Mouse (Mus musculus) G1E (cell line): ENCODE data around the gene Dynlt1b. TPM values are rescaled to one million over a fixed set of nuclear protein-coding genes. Genes with fewer than 3 reads are reported as not detected.
"Not testable (repeated sequence)": the region's sequence is repeated elsewhere in the genome, so short reads cannot be mapped to it uniquely, and the experiment has no call there.

Source experiments
- ATAC-seq: 2 replicates; pipeline ENCODE4 v1.8.0; 2016; ENCODE audit warnings: mild to moderate bottlenecking; ENCODE audit not compliant: insufficient number of reproducible peaks, poor library complexity, low FRiP score, severe bottlenecking; ENCODE audit errors: extremely low read depth
- DNase-seq: peaks from one replicate; pipeline ENCODE4 v3.0.0; 2012; ENCODE audit warnings: low spot score
- H3K27me3 ChIP-seq: 2 replicates; pipeline ENCODE4 v1.6.1; 2012; ENCODE audit warnings: mild to moderate bottlenecking, low read length, inconsistent platforms; ENCODE audit not compliant: insufficient read depth
- H3K36me3 ChIP-seq: replicated peaks from 2 replicates; pipeline ENCODE3; 2012; ENCODE audit warnings: mild to moderate bottlenecking, inconsistent platforms
- H3K4me1 ChIP-seq: 2 replicates; pipeline ENCODE4 v1.6.1; 2012; ENCODE audit warnings: low read depth, low read length, inconsistent platforms, mixed read lengths; ENCODE audit not compliant: insufficient read depth
- H3K4me3 ChIP-seq: 2 replicates; pipeline ENCODE4 v1.5.1; 2012; ENCODE audit warnings: low read depth, mild to moderate bottlenecking, inconsistent platforms, low read length, moderate library complexity, mixed read lengths
- H3K9me3 ChIP-seq: replicated peaks from 2 replicates; pipeline ENCODE4 v1.6.1; 2012; ENCODE audit warnings: inconsistent platforms
- polyA plus RNA-seq: library from polyadenylated mRNA; stranded (reverse); fragments of >175 nt; gene quantifications from 2 replicates; pipeline ENCODE4 v1.2.3, GENCODE M21; 2012
- total RNA-seq, 2 experiments: library from RNA; stranded (forward) in 1 of 2; stranded (reverse) in 1 of 2; fragments of 200-1000 nt in 1 of 2; fragments of >200 nt in 1 of 2; fragmentation: Nextera tagmentation in 1 of 2; gene quantifications; 2 replicates each; pipeline ENCODE4 v1.2.3; 2014 to 2017

Dynlt1b gene
- total and polyA plus RNA-seq, 3 experiments, result 19.0 to 388 (median 176) TPM

- not testable (repeated sequence) for ATAC-seq, DNase-seq, H3K9me3 ChIP-seq, H3K4me3 ChIP-seq, H3K36me3 ChIP-seq, H3K27me3 ChIP-seq, H3K4me1 ChIP-seq
These were observed 30.4 kb upstream of the Dynlt1b start for GRCm38 (mm10) chr17:6399281-6400096.

GRCm38 (mm10) chr17:6400097-6400489, 29.8 kb upstream of the Dynlt1b start:
- H3K4me1 ChIP-seq, H3K36me3 ChIP-seq, H3K9me3 ChIP-seq, H3K27me3 ChIP-seq, ATAC-seq, H3K4me3 ChIP-seq, DNase-seq: not testable (repeated sequence)

- ATAC-seq, H3K4me1 ChIP-seq, H3K9me3 ChIP-seq, H3K4me3 ChIP-seq, DNase-seq, H3K27me3 ChIP-seq, H3K36me3 ChIP-seq: not testable (repeated sequence)
These were observed 25.4 kb upstream of the Dynlt1b start for GRCm38 (mm10) chr17:6404493-6404892.

- H3K4me3 ChIP-seq, H3K9me3 ChIP-seq, DNase-seq, H3K27me3 ChIP-seq, H3K4me1 ChIP-seq, H3K36me3 ChIP-seq, ATAC-seq: not testable (repeated sequence)
These were observed 22.9 kb upstream of the Dynlt1b start for GRCm38 (mm10) chr17:6406972-6407371.

- not testable (repeated sequence) for H3K27me3 ChIP-seq, ATAC-seq, H3K9me3 ChIP-seq, H3K4me3 ChIP-seq, DNase-seq, H3K4me1 ChIP-seq, H3K36me3 ChIP-seq
These were observed 19.1 kb upstream of the Dynlt1b start for GRCm38 (mm10) chr17:6410713-6411213.

GRCm38 (mm10) chr17:6417118-6417517, 12.8 kb upstream of the Dynlt1b start:
- H3K36me3 ChIP-seq, H3K4me1 ChIP-seq, ATAC-seq, H3K9me3 ChIP-seq, H3K4me3 ChIP-seq, DNase-seq, H3K27me3 ChIP-seq: not testable (repeated sequence)

- not testable (repeated sequence) for H3K27me3 ChIP-seq, H3K4me3 ChIP-seq, H3K9me3 ChIP-seq, H3K4me1 ChIP-seq, DNase-seq, ATAC-seq, H3K36me3 ChIP-seq
These were observed 9.4 kb upstream of the Dynlt1b start for GRCm38 (mm10) chr17:6420557-6420956.

- not testable (repeated sequence) for H3K4me1 ChIP-seq, H3K36me3 ChIP-seq, H3K27me3 ChIP-seq, DNase-seq, ATAC-seq, H3K4me3 ChIP-seq, H3K9me3 ChIP-seq
These were observed 8.2 kb upstream of the Dynlt1b start for GRCm38 (mm10) chr17:6421547-6422326.

GRCm38 (mm10) chr17:6422370-6422769, 7.5 kb upstream of the Dynlt1b start:
- not testable (repeated sequence) for H3K27me3 ChIP-seq, DNase-seq, H3K4me1 ChIP-seq, H3K36me3 ChIP-seq, H3K4me3 ChIP-seq, H3K9me3 ChIP-seq, ATAC-seq

- not testable (repeated sequence) for H3K9me3 ChIP-seq, H3K4me1 ChIP-seq, ATAC-seq, H3K27me3 ChIP-seq, H3K4me3 ChIP-seq, DNase-seq, H3K36me3 ChIP-seq
These were observed 7.1 kb upstream of the Dynlt1b start for GRCm38 (mm10) chr17:6422805-6423204.

GRCm38 (mm10) chr17:6424294-6424980, 5.5 kb upstream of the Dynlt1b start:
- H3K4me3 ChIP-seq, H3K4me1 ChIP-seq, DNase-seq, H3K27me3 ChIP-seq, ATAC-seq, H3K9me3 ChIP-seq, H3K36me3 ChIP-seq: not testable (repeated sequence)
